Mouse (Mus musculus) lung, postnatal 0 days (tissue): ENCODE measurements around the gene Parg.

Experiments used
- CTCF ChIP-seq: IDR thresholded peaks from 2 replicates; pipeline ENCODE4 v1.5.1; 2016; ENCODE audit warnings: antibody characterized with exemption, mild to moderate bottlenecking
- EP300 ChIP-seq: IDR thresholded peaks from 2 replicates; pipeline ENCODE4 v1.6.1; 2016; ENCODE audit warnings: antibody characterized with exemption, mild to moderate bottlenecking, control low read depth

DNA sequence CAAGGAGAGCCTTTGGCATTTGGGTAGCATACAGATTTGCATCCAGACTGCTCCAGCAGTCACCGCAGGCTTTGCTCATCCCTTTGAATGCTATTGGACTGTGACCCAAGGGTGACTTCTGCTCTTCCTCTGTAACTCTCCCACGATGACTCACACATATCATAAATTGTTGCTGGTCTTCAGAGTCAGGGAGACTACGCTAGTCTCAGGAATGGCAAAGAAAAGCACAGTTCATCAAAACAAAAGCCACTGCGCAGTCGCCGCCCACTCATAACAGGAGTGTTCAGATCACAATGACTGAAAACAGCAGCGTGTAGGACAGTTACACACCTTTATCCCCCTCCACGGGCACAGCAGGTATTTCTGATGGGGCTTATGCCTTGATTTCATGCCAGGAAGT lies 103.2 kb downstream of the Parg start:
- no peak for TF ChIP-seq CTCF
- TF ChIP-seq EP300 = no peak
